Mouse (Mus musculus) right cerebral cortex, postnatal 10 days (tissue): ENCODE results near the gene Ctnnbl1.

Experiments used
- DNase-seq, 2 experiments: peaks; one replicate each; pipeline ENCODE4 v3.0.0; 2021; ENCODE audit warnings: low spot score in 2 of 2

The Ctnnbl1 gene

GRCm38 (mm10) chr2:157818576-157819320 lies 81.5 kb downstream of the Ctnnbl1 start:
- peak; percentile 42 to 48 for DNase-seq

- peak; percentile 13 to 15 for DNase-seq
Measured at GRCm38 (mm10) chr2:157819401-157819800, 82.2 kb downstream of the Ctnnbl1 start.

DNA sequence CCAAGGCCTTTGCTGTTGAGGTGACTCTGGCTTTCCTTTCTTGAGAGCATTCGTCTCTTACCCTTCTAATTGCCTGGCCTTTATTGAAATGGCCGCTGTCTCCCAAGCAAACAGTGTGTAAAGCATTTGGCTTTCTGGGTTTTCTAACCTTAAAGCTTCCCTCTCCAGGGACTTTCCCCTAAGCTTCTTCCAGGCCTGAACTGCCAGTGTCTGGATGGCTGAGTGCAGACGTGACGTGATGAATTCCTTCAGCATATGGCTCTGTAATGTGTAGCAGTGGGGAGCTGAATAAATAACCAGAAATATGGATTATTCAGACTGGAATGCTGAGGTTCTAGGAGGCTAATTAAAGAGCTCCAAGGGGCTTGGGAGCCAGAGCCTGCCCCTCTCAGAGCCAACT lies 84.1 kb downstream of the Ctnnbl1 start:
- DNase-seq = peak; percentile 15 to 22

GRCm38 (mm10) chr2:157823456-157823855 lies 86.3 kb downstream of the Ctnnbl1 start:
- DNase-seq = peak; percentile 27 to 40

DNA sequence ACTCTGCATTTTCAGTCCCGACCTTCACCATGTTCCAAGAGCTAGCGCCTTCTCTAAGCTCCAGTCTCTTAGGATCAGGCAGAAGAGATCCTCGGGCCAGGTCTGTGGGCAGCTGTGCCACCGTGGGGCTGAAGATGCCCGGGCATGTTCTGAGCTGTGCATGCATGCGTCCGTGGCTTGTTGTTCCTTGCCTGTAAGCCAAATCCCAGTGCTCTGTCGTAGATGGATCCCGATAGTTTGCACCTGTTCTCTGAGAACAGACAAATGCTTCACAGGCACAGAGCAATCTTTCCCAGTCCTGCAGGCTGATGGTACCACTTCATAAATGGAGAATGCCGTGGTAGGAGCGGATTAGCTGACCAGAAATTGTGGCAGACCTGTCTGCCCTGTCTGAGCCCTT lies 87.0 kb downstream of the Ctnnbl1 start:
- peak; percentile 19 to 25 for DNase-seq

- DNase-seq = peak; percentile 14 to 15
Measured at GRCm38 (mm10) chr2:157830101-157830500, 92.9 kb downstream of the Ctnnbl1 start.

GRCm38 (mm10) chr2:157830620-157831354 lies 93.6 kb downstream of the Ctnnbl1 start:
- peak; percentile 9 to 17 for DNase-seq

- DNase-seq = peak; percentile 18
Measured at GRCm38 (mm10) chr2:157837050-157837449, 99.8 kb downstream of the Ctnnbl1 start.

GRCm38 (mm10) chr2:157838206-157838923 lies 101.2 kb downstream of the Ctnnbl1 start:
- peak; percentile 58 to 59 for DNase-seq

DNA sequence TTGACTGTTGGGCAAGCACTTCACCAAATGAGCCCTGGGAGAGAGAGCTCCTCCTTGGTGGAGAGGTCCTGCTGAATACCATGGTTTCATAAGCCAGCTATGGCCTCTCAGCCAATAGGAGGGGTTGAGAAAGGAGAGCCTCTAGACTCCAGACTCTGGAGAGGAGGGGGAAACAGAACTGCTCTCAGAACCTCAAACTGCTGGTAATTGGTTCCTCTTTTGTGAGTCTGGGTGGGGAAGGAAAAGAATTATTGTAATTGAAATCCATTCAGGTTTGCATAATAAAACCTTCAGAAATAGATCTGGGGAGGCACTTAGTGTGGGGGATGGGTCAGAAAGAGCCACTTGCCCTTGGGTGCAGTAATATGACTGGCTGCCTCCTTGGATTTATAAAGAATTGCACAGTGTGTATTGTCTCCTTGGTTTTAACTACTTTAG lies 103.5 kb downstream of the Ctnnbl1 start:
- DNase-seq = peak; percentile 17 to 20

- DNase-seq = peak; percentile 9 to 23
Measured at GRCm38 (mm10) chr2:157841121-157841520, 103.9 kb downstream of the Ctnnbl1 start.

DNA sequence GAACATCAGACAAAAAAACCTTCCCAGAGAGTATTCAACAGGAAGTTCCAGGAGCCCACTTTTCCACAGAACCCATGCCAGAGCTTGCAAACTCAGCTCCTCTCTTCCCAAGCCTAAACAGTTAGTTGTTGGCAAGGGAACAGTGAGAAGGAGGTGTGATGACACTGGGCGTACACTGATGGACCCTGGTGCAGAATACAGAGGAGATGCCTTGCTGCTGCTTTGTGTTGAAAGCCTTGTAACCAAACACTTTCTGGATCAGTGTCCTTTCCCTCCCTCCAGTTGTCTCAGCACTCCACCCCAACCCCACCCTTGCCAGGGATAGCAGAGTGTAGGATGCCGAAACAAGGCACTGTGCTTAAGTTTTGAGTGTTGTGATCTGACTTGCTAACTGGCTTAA lies 107.5 kb downstream of the Ctnnbl1 start:
- peak in 1 of 2 experiments; percentile 13 for DNase-seq

- DNase-seq = peak in 1 of 2 experiments; percentile 14
Measured at GRCm38 (mm10) chr2:157845831-157846230, 108.6 kb downstream of the Ctnnbl1 start.

DNA sequence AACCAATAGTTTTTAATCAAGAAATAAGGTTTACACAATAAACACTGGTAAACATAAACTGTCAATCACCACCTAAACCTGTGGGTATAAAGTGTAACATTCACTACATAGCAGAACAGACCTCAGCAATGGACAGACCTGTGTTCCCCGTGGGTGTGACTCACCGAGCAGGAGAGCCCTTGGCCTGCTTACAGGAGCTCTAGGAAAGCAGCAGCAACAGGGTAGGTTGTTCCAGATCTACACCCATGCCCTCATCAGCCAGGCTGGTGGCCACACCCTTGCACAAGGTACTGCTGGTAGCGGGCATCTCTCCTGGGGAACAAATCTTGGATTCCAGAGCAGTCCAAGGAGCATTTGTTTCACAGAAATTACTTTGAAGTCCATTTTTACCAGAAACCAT lies 115.9 kb downstream of the Ctnnbl1 start:
- DNase-seq = no peak

- DNase-seq = no peak
Measured at GRCm38 (mm10) chr2:157855814-157856213, 118.6 kb downstream of the Ctnnbl1 start.

- DNase-seq = no peak
Measured at GRCm38 (mm10) chr2:157857496-157857895, 120.3 kb downstream of the Ctnnbl1 start.

DNA sequence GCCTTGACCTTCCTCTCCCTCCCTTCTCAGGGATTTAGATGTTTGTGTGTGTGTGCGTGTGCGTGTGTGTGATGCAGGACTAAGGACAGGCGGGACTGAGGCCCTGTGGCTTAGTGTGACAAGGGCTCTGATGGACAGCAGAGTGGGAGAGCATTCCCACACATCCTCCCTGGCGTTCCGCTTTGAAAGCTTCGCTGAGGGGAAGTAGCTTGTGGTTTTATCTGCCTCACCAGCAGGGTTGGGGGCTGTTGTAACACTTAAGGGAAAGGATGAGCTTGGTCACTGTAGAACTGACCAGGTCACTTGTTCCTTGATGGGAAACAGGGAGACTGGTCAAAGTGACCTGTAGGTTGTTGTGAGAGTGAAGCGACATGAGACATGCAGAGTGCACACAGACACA lies 121.1 kb downstream of the Ctnnbl1 start:
- no peak for DNase-seq

DNA sequence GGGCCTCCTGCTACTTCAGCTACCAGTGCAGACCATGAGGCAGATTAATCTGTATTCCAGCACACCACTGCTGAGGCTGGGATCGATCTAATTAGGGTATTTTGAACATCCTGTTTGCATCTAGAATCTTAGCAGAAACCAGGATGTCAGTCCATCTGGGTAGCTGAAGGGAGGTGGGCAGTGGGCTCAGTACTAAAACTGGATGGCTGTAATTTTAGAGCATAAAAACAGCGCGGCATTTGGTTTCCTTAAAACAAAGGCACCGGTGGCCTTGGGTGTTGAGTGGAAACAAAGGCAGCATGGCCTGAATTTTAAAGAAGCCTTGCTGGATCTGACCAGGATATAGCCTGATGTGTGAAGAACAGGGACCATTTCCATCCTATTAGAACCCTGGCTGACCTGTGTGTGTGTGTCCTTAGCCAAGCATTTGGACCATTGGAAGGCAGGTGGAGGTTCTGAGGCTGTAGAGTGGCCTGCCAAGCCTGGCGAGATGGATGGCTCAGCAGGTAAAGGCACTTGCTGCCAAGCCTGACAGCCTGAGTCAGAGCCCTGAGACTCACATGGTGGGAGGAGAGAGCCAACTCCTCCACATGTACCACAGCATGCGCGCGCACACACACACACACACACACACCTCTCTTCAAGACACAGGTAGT lies 122.0 kb downstream of the Ctnnbl1 start:
- peak; percentile 51 to 78 for DNase-seq

DNA sequence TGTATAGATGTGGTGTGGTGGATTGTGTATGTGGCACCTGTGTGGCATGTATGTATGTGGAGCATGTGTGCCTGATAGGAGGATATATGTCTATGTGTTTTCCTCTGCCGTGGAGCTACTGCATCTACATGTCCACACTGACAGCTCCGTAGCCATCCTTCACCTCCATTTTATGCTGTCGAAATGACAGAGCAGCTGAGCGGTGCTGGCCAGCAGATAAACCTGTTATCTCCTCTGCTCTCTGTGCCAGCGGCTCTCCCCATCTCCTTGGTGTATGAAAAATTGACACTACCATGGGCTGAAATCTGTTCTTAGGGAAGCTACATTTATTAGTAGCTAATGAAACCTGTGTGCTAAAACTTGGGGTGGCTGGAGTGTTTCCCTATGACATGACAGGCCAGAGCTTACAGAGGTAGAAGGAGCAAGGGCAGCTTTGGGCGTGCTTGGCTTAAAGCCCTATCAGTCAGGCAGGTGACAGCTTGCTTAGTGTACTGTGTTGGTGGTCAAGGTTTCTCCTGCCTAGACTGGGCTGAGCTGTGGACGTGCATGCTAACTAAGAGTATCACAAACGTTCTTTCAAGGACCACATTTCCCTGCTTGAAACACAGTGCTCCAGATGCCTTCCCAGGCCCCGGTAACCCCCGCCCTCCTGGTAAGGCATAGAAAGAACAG lies 124.2 kb downstream of the Ctnnbl1 start:
- DNase-seq = no peak

GRCm38 (mm10) chr2:157862306-157862705 lies 125.1 kb downstream of the Ctnnbl1 start:
- DNase-seq = no peak

DNA sequence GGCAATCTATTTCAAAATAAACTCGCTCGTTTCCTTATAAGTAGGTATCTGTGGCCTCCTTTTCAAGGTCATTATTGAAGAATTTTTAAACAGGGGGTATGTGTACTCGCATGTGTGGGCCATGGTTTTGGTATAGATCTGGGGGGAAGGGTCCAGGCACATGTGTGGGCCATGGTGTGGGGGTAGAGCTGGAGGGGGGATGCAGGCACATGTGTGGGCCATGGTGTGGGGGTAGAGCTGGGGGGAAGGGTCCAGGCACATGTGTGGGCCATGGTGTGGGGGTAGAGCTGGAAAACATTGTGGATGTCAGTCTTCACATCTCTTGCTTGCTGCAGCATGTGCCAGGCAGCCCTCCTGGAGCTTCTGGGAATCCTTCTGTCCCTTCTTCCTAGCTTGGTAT lies 129.9 kb downstream of the Ctnnbl1 start:
- DNase-seq = no peak
